Mouse (Mus musculus): ENCODE measurements around the gene Prep. TPM values are rescaled to one million over a fixed set of nuclear protein-coding genes. Genes with fewer than 3 reads are reported as not detected.
A peak's percentile ranks its signal among the peaks of the same experiment; 100 is the strongest.

Gene Prep
- 10 to 100 TPM; 16.5 to 27.6 (median 19.4) TPM for total RNA-seq (2022)

- peak; percentile 91 for DNase-seq
These were observed at the start of gene Prep for GRCm38 (mm10) chr10:45066931-45067308. Gene Prep, plus strand, starts transcription at chr10:45067203.

- DNase-seq = no peak
These were observed 49.7 kb upstream of the Prep start for GRCm38 (mm10) chr10:45017352-45017751.

- no peak for DNase-seq
These were observed 49.2 kb upstream of the Prep start for GRCm38 (mm10) chr10:45017851-45018250.

- DNase-seq = no peak
These were observed 47.6 kb upstream of the Prep start for GRCm38 (mm10) chr10:45019418-45019817.

GRCm38 (mm10) chr10:45019849-45020248 is 47.2 kb upstream of the Prep start:
- DNase-seq = no peak

- no peak for DNase-seq
These were observed 46.7 kb upstream of the Prep start for GRCm38 (mm10) chr10:45020291-45020690.

- DNase-seq = no peak
These were observed 41.8 kb upstream of the Prep start for GRCm38 (mm10) chr10:45025184-45025583.

- no peak for DNase-seq
These were observed 40.1 kb upstream of the Prep start for GRCm38 (mm10) chr10:45026935-45027334.

GRCm38 (mm10) chr10:45045268-45045928 is 21.6 kb upstream of the Prep start:
- peak; percentile 52 for DNase-seq

GRCm38 (mm10) chr10:45048158-45048557 is 18.8 kb upstream of the Prep start:
- DNase-seq = no peak

GRCm38 (mm10) chr10:45048622-45049021 is 18.4 kb upstream of the Prep start:
- peak; percentile 58 for DNase-seq

- DNase-seq = peak; percentile 70
These were observed 15.8 kb upstream of the Prep start for GRCm38 (mm10) chr10:45051125-45051744.

- peak; percentile 55 for DNase-seq
These were observed 8.6 kb upstream of the Prep start for GRCm38 (mm10) chr10:45058361-45058760.

GRCm38 (mm10) chr10:45060841-45061240 is 6.2 kb upstream of the Prep start:
- DNase-seq = no peak

- DNase-seq = peak; percentile 42
These were observed 672 bp upstream of the Prep start for GRCm38 (mm10) chr10:45066131-45066930.

GRCm38 (mm10) chr10:45067436-45067925 is 478 bp downstream of the Prep start:
- no peak for DNase-seq

- DNase-seq = no peak
These were observed 2.6 kb downstream of the Prep start for GRCm38 (mm10) chr10:45069557-45069956.

- peak; percentile 30 for DNase-seq
These were observed 3.4 kb downstream of the Prep start for GRCm38 (mm10) chr10:45070362-45070761.

GRCm38 (mm10) chr10:45070929-45071813 is 4.2 kb downstream of the Prep start:
- DNase-seq = no peak

GRCm38 (mm10) chr10:45072339-45072738 is 5.3 kb downstream of the Prep start:
- DNase-seq = no peak

GRCm38 (mm10) chr10:45074543-45074942 is 7.5 kb downstream of the Prep start:
- DNase-seq = no peak

- DNase-seq = no peak
These were observed 8.6 kb downstream of the Prep start for GRCm38 (mm10) chr10:45075491-45076051.
